Mouse (Mus musculus): ENCODE measurements around the gene Foxo1.

The Foxo1 gene

DNA sequence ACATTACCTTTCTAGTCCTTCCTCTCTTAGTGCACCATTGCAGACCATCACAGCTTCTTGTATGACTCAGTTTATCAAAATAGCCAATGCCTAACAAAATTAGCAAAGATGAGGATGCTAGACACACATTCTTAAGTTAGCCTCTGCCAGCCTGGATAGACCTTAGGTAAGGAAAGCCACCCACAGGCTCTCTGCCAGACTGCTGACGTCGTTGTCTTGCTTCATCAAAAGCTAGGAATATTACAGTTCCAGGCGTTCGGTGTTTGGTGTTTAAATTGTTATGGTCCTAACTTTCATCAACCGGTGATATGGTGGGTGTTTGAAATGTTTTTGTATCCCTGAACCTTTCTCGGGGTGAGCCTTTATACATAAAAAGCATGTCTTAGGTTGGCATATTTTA, 96.4 kb downstream of the Foxo1 start:
- DNase-seq (ENCODE audit: low spot score): no peak

DNA sequence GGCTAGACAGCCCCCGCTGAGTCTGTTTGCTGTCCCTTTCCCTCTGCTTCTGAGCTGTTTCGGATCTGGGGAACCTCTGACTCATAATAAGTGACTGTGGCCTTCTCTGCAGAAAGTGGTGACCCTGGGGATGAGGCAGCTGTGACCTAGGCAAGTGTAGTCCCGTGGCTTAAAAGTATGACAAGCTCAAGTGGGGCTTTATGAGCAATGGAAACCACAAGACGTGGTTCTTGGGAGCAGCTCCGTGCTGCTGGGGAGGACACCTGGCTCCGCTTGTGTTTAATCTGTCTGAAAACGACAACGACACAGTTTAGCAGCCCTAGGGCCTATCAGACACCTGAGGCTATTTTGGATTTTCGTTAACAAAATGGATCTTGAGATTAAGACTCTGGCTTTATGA, 101.1 kb downstream of the Foxo1 start:
- no peak for DNase-seq (ENCODE audit: low spot score)

DNA sequence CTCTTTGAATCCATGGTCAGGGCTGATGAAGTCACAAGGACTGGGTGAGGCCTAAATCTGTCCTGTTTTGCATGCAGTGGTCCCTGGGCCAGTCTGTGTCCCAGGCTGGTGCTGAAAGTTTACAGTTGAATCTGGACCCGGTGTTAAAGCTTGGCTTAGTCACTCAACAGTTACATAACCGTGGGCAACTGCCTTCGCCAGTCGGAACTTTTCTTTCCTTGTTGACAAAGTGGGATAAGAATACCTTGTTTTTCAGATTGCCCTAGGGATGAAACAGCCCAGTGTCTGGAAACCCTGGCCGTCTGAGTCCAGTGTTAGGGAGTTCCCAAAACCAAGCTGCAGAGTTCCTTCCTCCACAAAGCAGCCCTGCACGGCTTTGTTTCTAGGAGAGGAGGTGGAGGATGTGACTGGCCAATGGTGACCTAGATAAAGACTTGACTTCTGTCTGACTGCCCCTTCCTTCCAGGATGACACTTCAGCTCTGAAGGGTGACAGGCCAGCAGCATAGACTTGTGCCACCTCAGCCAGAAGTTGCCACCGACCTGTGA, 101.8 kb downstream of the Foxo1 start:
- DNase-seq (ENCODE audit: low spot score): no peak

DNA sequence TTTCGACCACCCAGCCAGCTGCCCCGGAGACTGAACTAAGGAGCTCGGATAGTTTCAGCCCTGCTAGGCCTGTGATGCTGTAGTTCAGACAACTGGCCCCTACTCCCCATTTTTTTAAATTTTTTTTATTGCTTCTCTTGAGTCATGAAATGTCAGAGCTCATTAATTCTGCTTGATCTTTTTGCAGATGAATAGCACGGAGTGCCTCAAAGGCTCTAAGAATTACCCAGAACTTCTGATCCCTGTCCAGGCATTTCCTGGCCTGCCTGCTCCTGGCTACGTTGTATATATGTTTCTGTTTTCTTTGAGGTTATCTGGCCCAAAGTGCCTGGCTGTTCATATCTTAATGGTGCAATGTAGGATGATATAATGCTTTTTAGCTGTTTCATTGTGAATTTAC, 108.8 kb downstream of the Foxo1 start:
- peak; percentile 13 for DNase-seq (ENCODE audit: low spot score)

DNA sequence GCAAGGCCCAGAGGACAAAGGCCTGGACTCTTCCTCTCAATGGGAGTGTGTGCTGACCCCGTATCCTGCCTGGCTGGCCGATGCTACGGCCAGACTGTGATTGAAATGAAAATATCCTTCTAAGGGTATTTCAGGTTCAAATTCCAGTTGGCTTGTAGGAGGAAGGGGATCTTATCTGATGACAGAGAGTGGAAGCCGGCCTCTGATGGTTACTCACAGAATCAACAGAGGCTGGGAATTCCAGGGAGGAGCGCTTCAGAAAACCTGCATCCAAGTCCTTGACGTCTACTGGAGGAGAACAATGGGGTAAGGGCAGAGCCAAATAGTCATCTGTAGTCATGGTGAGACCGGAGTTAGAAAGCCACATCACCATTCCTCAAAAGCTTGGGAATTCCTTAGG, 115.2 kb downstream of the Foxo1 start:
- no peak for DNase-seq (ENCODE audit: low spot score)

DNA sequence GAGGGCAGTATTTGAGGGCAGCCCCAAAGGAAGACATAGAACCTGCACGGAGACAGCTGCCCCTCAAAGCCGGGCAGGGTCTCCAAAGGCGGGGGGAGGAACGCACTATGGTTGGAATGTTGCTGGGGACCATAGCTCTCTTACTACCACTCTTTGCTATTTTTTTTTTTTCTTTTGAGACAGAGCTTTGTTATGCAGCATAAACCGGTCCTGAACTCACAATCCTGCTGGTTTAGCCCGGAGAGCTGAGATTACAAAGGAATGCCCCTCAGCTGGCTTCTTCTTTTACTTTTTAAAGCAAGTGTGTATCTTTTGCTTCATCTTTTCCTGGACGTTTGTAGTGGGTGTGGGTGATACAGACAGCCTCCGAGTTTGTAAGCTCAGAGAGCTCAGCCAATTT, 118.2 kb downstream of the Foxo1 start:
- no peak for DNase-seq (ENCODE audit: low spot score)

DNA sequence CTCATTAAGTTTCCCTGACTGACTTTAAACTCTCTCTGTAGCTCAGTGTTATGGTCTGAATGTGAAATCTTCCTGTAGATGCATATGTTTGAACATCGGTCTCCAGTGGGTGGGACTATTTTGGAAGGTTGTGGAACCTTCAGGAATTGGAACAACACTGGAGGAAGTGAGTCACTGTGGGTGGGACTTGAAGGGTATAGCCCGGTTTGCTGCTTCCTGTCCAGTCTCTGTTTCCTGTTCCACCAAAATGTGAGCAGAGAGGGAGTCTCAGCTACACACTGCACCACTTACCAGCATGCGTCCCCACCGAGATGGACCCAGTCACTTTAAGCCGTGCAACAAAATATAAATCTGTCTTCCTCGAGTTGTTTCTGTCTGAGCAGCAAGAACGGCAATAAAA, 122.2 kb downstream of the Foxo1 start:
- no peak for DNase-seq (ENCODE audit: low spot score)

DNA sequence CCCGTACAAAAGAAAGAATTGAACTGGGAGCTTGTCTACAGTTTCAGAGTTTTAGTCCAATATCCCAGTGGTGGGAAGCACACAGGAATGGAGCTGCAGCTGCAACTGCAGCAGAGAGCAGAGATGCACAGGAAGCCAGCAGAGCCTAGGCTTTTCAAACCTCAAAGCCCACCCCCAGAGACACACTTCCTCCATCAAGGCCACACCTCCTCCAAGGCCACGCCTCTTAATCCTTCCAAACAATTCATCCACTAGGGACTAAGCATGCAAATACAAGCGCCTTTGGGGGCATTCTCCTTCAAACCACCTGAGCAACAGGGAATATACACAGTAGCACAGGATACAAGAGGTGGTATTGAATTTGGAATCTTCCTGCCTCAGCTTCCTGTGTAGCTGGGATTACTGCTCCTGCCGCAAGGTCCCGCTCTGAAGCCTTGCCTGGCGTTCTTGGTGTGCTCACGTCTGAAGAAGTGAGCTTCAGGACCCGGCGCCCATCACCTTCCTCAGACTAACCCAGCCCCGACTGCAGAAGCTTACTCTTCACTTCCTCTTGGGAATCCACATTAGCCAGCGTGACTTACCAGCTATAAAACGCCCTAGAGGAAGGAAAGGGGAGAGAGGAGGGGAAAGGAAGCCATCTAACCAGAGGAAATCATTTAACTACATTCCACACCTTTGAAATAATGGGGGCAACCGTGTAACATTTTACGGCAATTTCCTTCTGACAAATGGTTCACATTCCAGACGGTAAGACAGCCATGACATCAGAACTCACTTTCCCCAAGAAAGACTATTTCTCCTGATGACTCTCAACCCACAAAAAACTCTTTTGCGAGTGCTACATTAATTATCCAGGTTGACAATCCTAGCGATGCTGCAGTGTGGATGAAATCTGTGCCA, 122.9 kb downstream of the Foxo1 start:
- no peak for DNase-seq (ENCODE audit: low spot score)

DNA sequence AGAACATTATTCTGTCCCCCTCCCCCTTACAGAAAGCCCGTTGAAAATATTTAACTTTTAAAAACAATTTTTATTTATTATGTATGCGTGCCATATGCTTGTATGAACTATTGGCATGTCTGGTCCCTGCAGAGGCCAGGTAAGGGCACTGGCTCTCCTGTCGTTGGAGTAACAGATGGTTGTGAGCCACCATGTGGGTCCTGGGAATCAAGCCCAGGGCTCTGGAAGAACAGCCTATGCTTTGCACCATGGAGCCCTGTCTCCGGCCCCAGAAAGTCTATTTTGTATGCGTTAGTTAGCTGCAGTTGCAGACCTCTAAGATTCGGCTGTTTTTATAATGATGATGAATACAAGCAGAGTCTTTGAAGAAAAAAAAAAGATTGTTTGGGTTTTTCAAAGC, 123.8 kb downstream of the Foxo1 start:
- DNase-seq (ENCODE audit: low spot score): no peak

DNA sequence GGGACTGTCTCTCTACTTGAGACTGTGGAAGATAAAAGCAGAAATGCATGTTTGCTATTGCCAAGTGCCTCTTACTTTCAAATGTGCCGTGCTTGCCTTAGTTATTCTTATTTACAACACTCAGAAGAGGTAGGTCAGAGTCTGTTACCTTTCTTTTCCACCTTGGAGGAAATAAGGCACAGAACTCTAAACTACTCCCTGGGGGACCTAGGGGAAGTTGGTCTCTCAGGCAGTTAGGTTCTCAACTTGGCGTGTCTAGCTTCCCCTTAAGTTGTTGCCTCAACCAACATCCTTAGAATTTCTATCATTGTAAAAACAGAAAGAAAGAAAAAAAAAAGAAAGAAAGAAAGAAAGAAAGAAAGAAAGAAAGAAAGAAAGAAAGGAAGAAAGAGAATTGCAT, 124.4 kb downstream of the Foxo1 start:
- DNase-seq (ENCODE audit: low spot score): no peak

DNA sequence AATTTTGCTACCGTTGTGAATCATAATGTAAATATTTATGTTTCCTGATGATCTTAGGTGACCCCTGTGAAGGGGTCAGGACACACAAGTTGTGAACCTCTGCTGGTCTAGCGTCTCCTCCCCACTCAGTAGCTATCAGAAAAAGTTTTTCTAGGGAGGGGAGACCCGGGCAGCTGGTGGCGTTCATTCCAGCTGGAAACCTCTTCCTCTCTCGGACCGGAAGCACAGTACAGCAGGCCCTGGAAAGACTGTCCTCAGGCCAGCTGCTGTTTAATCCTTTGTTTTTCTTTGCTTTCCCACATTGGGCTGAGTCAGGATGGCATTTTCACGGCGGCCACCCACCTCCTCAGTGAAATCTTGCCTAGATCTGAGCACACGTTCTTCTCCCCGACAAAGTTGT, 125.0 kb downstream of the Foxo1 start:
- no peak for DNase-seq (ENCODE audit: low spot score)

DNA sequence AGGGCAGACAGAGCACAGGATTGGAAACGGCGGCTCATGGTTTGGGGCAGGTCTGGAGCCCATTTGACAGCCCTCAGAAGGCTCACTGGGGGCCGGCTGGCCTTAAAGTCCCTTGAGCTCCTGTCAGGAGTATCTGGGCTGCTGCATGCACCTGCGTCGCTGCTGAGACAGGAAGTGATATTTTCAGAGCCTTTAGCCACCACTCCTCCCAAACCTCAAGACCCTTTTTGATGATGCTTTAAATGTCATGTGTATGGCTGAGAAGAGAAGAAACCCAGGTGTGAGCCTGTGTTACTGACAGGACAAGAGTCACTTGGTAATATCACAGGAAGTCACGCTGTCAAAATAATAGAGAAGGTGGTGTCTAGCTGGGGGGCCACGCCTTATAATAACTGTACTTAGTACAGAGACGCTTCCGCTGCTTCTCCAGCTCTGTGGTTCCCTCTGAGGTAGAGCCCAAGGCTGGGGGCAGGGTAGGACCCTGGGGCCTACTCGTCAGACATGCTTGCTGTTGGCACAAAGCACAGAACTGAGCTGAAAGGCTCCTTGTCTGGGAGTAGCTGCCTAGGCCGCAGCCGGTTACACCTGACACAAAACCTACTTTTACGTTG, 128.1 kb downstream of the Foxo1 start:
- no peak for DNase-seq (ENCODE audit: low spot score)

DNA sequence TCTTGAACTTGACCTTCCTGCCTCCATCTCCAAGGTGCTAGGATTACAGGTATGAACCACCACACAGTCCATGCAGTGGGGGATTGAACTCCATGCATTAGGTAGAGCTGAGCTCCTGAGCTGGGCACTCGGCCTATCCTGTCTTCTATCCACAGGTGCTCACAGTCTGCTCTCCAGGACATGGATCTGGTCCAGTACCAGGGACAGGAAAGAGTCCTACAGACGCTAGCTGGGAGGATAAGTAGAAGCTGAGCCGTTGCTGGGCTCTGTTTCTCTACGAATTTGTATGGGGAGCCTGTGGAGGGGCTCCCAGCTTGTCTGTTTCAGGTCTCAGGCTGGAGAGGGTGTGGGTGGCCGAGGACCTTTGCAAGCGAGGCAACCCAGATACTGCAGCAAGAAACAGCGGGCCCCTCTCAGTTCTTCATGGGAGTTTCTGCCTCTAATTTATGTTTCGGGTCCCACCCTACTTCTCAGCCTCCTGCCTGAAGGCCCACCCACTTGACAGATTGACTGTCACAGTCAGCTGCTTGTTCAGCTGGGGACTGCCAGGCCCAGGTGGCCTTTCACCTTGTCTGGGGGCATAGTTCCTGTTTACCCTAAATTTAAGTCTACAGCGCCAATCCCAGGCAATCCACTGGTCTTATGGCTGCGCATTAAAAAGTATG, 128.9 kb downstream of the Foxo1 start:
- DNase-seq (ENCODE audit: low spot score): no peak

DNA sequence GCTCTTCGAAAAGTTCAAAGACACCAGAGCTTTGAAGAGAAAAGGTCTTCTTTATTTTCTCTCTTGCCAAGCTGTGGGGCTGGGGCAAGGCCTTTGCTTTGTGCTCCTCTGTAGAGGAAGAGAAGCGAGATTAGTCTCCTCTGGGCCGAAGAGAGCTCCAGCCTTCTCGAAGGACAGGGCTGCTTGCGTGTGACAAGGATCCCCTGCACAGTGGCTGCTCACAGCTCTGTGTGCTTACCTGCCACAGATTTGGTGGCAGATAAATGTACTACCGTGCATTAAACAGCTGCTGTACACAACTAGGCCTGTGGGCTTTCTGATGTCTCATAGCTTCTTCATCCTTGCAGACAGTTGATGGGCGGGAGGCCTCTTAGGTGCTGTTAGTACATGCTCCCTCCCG, 129.8 kb downstream of the Foxo1 start:
- DNase-seq (ENCODE audit: low spot score): no peak

DNA sequence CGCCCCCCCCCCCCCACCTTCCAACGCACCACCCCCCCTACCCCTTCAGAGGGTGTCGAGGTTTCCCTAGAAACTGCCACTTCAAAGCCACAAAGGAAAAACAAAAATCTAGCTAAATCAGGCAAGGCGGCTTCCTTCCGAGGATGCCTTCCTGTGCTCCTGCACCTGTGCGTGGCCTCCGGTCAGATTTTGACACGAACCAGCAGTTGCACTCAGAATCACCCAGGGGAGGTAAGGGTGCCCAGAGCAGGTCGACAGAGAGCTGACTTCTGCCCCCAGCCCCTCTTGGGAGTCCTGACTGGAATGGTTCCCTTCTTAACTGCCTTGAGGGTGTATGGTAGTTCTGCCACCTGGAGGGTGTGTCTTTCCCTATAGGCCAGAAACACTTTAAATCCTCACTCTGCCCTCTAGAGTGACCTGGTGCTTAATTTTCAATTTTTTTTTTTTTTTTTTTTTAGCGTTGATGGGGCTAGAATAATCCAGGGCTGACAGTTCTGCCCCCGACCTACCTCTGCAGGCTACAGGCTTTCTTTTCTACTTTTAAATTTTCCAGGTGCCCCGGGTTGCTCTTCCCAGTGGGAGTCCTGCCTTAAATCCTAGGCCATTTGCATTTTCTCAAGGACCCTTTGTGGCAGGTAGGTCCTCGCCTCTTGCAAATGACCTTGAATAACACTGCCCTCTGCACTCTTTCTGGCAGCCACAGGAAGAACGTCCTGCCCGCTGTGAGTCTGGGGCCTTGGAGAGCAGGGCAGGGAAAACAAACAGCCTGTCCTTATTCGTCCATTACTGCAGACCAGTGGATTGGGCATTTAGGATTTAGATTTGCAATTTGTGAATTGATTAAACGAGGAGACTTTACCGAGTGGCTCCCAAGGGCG, 132.4 kb downstream of the Foxo1 start:
- DNase-seq (ENCODE audit: low spot score): no peak

DNA sequence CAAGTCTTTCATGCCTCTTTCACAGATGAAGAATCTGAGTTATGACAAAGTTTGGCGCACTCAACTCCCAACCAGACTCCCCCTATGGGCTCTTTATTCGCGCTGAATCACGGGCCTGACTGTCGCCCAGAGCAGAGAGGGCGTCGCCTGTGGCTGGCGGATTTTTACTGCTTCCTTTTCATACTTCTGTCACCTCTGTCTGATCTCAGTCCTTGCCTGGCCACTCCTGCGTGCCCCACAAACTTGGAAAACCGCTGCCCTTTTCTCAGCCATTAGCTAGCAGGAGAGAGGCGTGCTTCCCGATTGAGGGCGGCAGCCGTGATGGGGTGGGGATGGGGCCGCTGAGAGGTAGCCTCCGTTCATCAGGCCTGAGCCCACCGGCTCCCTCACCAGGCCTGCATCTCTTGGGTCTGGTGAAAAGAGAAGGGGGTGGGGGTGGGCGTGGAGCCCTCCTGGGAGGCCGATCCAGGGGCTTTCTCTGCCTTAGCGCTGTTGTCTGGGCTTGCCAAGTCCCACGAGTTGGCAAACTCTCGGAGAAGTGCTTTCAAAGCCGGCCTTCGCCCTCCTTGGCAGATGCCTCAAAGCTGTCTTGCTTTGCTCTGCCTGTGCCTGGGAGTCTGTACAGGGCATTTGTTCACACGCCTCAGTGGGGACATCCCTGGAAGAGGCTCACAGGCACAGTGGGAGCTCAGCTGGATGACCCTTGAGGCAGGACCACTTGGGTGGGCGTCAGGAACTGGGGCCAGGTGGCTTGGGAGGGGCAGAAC, 133.2 kb downstream of the Foxo1 start:
- DNase-seq (ENCODE audit: low spot score): peak; percentile 53

All from urinary bladder, postnatal 14 days (tissue).